Mouse (Mus musculus): Measurements from ENCODE around the gene Nrros.

The Nrros gene

GRCm38 (mm10) chr16:32165281-32165821, at the start of gene Nrros:
Nrros (minus strand) TSS chr16:32165594.
- DNase-seq (ENCODE audit: low read depth) = no peak

GRCm38 (mm10) chr16:32214804-32215576, 49.6 kb upstream of the Nrros start:
- DNase-seq (ENCODE audit: low read depth) = no peak

DNA sequence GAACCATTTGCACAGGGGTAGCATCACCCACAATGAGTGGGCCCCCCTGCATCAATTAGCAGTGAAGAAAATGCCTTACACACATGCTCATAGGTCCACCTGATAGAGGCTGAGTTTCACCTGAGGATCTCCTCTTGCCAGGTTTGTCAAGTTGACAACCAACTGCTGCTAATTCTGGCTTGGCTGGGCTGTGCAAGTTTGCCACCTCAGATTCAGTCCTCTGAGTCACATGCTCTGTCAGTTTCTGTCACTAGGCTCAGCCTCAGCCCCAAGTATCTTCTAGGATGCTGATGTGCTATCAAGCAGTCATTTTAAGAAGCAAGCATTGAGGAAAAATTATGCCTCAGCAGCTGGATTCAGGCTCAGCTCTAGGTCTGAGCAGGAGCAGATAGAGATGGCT, 48.8 kb upstream of the Nrros start:
- no peak for DNase-seq (ENCODE audit: low read depth)

GRCm38 (mm10) chr16:32204902-32205301, 39.5 kb upstream of the Nrros start:
- no peak for DNase-seq (ENCODE audit: low read depth)

GRCm38 (mm10) chr16:32202681-32203080, 37.3 kb upstream of the Nrros start:
- DNase-seq (ENCODE audit: low read depth) = no peak

DNA sequence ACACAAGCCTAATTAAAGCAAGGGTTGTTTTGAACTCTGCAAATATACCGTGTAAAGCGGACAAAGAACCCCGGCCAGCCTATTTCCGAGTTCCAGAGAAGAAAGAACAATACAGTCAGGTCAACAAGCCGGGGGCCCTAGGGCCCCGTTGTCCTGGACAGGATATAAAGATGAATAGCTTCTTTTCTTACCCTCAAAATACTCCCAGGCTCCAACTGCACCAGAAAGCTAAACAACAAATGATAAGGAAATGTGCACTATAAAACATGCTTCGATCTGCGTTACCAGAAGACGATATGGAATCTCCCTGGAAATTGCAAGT, 35.6 kb upstream of the Nrros start:
- DNase-seq (ENCODE audit: low read depth) = no peak

DNA sequence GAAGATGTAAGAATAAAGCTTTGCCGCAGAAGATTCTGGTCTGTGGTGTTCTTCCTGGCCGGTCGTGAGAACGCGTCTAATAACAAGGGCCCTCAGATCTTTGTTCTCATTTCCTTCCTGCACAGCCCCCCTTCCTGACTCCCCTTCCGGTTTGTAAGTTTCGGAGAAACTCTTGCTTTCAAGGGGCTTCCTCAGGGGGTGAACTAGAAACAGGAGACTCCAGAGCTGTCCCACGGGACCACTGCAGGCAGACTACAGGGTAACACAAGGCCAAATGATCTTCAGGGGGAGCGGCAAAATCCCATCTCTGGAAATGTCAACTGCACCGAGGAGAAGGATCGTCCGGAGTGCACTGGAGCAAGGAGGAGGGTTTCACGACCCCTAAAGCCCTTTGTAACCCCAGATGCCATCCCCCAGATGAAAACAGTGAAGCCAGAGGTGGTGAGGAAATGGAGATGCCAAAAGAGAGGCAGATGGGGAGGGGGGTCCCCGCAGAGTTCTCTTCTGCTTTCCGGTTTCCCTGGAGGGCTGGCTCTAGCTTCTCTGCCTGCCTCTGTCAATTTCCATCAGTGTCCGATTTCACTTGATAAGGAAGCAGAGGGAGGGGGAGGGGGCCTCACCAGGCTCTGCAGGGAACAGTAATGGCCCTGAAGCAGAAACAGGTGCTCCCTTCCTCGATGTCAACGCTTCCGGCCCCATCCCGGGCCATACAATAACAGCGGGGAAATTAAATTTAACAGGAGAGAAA, 35.0 kb upstream of the Nrros start:
- no peak for DNase-seq (ENCODE audit: low read depth)

DNA sequence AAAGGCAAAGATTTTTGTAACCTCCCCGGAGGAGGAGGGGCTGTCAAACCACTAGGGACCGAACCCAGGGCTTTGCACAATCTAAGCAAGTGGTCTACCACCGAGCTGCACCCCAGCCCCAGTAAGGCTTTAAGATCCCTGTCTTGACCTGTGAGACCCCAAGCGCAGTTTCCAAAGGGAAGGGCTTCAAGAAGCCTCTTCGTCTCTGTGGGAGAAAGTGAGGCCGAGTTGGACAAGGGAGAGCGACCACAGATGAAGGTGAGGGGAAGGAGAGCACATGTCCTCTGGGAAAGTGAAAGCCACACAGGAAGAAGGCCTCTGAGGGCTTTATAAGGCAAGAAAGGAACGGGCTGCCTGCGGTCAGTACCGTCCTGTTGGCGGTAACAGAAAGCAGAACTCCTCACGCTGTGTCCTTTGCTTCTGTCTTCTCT, 24.6 kb upstream of the Nrros start:
- no peak for DNase-seq (ENCODE audit: low read depth)

DNA sequence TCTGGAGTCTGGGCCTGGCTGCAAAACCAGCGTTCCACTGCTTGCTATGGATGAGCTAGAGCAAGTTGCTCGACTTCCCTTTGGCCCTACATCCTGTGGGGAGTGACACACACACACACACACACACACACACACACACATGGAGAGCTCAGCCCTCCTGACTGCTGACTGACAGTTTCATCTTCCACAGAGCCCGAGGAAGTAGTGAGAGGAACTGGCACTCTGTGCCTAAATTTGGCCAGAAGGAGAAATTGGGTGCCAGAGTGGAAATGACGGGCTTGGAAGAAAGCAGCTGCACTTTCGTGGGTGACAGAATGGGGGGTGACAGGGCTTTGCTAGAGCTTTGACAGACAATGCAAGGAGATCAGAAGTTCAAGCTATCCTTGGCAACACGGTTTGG, 23.7 kb upstream of the Nrros start:
- no peak for DNase-seq (ENCODE audit: low read depth)

- DNase-seq (ENCODE audit: low read depth) = no peak
Measured at GRCm38 (mm10) chr16:32186056-32186455, 20.7 kb upstream of the Nrros start.

GRCm38 (mm10) chr16:32179333-32179901, 14.0 kb upstream of the Nrros start, which contains the start of gene Bex6:
Bex6 (plus strand) TSS chr16:32179823.
- DNase-seq (ENCODE audit: low read depth) = no peak

DNA sequence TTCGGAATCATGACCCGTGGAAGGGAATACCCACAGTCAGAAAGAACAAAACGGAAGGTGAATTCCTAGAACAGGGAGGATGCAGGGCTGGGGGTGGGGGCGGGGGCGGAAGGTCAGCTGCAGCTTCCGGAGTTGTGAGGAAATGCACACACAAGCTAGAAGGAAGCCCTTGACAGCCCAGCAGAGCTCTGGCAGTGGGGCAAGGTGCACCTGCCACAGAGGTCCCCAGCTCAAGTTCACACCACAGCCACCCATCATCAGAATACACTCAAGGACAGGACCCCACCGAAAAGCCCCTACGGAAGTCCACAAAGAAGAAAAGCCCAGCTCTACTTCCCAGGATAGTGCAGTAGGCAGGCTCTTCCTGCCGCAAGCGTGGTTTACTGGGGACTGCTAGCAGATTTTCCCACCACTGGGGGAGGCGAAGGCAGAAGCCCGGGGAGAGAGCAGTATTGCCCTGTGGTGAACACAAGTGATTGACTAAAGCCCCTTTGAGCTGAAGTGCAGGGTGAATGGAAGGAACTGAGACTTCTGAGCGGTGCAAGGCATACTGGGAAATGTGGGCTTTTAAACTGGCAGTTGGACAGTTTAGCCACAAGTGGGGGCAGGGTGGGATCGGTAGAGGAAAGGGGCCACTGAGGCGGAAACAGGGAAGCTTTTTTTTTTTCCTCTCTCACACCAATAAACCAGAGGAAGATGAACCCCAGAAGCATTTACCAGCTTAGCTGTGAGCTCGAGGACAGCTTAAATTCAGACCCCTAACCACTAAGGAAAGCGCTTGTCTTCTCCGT, 11.7 kb upstream of the Nrros start:
- DNase-seq (ENCODE audit: low read depth) = no peak

GRCm38 (mm10) chr16:32175029-32175428, 9.6 kb upstream of the Nrros start:
- DNase-seq (ENCODE audit: low read depth) = no peak

DNA sequence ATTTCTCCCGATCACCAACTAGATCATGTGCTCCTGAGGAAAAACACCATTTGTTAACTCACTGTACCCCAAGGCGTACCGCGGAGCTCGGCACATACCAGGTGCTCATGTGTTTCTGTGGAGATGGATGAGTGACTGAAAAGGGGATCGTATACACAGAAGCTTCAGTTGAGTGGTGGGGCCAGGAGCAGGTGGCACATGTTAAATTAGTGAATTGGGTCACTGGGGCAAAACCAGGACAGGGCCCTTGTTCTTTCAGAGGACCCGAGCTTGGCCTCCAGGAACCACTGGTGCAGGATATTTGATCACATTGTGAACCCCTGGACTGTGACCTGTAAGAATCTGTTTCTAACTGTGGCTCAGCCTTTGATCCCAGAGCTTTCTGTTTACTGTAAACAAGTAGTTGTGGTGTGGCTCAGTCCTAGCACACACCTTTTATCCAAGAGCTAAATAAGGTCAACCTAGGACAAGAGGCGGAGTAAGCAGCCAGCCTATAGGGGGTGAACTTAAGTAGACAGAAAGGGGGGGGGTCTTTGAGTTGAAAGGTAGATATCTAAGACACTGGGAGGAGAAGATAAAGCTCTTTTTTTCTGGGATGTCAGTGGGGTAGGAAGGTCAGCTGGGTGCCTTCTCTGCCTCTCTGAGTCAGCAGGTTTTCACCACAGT, 9.1 kb upstream of the Nrros start:
- DNase-seq (ENCODE audit: low read depth) = no peak

- no peak for DNase-seq (ENCODE audit: low read depth)
Measured at GRCm38 (mm10) chr16:32173401-32173800, 8.0 kb upstream of the Nrros start.

DNA sequence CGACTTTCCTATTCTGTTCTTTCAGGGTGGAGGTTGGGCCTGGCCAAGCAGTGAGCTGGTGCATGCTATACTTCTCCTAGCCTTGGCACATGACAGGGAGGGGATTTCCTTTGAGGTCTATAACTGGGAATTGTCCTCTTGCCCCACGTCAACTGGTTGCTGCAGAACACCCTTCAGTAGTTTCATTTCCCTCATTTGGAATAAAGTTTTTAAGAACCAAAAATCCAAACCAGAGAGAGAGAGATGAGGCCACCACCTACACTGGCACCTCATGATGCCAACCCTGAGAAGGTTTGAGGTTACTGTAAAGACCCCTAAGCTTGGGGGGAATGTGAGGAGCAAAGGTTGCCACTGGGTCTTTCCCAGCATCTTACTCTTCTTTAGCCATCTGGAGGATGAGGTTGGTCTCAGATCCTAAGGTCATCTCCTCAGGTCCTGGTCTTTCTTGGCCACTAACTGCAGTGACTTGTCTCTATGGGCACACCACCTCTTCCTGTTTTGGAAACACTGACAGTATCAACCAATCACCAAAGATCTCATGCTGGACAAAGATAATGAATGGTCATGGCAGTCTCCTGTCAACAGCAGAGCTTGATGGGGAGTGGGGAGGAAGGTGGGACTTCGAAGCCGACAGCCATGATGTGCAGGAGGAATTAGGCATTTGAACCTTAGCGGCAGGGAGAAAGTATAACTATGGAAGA, 5.8 kb upstream of the Nrros start:
- DNase-seq (ENCODE audit: low read depth) = no peak

DNA sequence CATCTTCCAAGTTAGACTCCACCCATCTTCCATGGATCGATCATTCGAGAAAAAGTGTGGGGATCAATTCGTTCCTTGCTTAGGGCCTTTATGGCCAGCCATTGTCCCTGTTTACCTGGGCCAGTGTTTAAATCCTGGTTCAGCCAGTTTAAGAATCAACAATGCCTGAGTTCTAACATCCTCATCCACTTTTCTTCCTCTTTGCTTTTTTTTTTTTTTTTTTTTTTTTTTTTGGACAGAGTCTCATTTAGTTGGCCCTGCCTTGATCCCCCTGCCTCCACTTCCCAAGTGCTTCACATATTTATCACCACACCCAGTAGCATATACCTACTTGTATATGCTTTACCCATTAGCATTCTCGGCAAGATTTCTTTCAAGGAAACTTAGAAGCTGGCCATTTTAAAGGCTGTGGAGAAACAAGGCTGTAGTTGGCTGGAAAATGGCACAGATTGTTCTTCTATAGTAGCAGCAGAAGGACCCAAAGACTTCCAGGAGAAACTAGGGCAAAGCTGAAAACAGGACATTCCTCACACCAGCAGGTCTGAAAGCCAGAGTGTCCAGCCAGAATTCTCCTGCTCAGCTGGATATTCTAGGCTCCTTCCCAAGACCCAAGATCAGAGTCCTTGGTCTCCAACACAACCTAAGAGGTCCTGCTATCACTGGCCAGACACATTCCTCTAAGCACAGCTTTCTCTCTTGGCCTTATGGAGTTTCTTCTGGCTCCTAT, 2.6 kb upstream of the Nrros start:
- no peak for DNase-seq (ENCODE audit: low read depth)

GRCm38 (mm10) chr16:32164396-32165027, 882 bp downstream of the Nrros start:
- DNase-seq (ENCODE audit: low read depth) = no peak

DNA sequence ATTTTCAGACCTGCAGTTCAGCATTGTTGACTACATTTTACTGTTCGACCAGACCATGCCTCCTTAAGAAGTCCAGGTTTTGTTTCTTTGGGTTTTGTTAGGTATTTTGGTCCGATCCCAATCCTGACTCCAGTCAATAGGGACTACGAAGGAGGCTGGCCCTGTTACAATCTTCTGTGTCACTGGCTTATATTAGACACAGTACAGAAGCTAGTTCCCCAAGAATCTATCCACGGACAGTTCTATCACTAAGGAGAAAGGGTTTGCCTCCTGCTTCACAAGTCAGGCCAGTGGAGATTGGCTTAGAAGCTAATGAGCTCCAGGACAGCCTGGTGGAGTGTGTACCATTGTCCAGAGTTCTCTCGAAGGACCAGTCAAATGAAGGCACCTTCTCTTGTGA, 1.5 kb downstream of the Nrros start:
- no peak for DNase-seq (ENCODE audit: low read depth)

DNA sequence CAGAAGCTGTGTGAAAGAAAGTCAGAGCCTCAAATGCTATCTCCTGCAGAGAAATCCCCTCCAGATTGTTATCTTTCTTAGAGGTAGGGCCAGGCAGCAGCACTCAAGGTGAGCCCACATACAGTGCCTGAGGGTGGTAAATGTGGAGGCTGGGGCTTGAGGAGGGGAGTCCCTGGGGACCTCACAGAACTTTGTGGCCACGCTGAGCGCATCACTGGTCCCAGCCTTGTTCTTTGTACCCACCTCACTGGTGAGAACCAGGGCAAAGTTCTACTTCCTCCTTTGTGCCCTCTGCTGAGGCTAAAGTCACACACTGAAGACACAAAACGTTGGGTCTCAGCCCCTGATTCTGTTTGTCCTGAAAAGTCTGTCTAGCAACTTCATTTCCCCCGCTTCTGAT, 2.0 kb downstream of the Nrros start:
- no peak for DNase-seq (ENCODE audit: low read depth)
